Mouse (Mus musculus) kidney, embryonic 14.5 days (tissue): ENCODE measurements at regions not wholly inside any gene's neighbourhood (a gene's known extent, or its start where the extent isn't known, plus 50 kb on each side); places are given as distances from the start of the nearest gene placed in this dataset.
A peak's percentile ranks its signal among the peaks of the same experiment; 100 is the strongest.

Experiments used
- ATAC-seq: fragments of 200-750 bp; cut with Nextera tagmentation; 2 replicates; pipeline ENCODE4 v1.8.0; 2017; ENCODE audit warnings: moderate number of reproducible peaks, mild to moderate bottlenecking, moderate TSS enrichment, moderate library complexity; ENCODE audit not compliant: low FRiP score, low TSS enrichment
- H3K27ac ChIP-seq: fragments of 300-500 bp; sonication (generic); 2 replicates; pipeline ENCODE4 v1.5.1; 2014; ENCODE audit warnings: low read depth, mild to moderate bottlenecking, low read length, moderate library complexity, mixed read lengths
- H3K27me3 ChIP-seq: fragments of 300-500 bp; sonication (generic); 2 replicates; pipeline ENCODE4 v1.6.1; 2014; ENCODE audit warnings: mild to moderate bottlenecking, low read length; ENCODE audit not compliant: control insufficient read depth, insufficient read depth
- H3K36me3 ChIP-seq: fragments of 300-500 bp; sonication (generic); 2 replicates; pipeline ENCODE4 v1.6.1; 2014; ENCODE audit warnings: low read length, mixed read lengths; ENCODE audit not compliant: control insufficient read depth, insufficient read depth
- H3K4me1 ChIP-seq: fragments of 300-500 bp; sonication (generic); 2 replicates; pipeline ENCODE4 v1.6.1; 2014; ENCODE audit warnings: low read length, mixed read lengths; ENCODE audit not compliant: control insufficient read depth, insufficient read depth
- H3K4me2 ChIP-seq: fragments of 300-500 bp; sonication (generic); replicated peaks from 2 replicates; pipeline ENCODE4 v1.6.1; 2014; ENCODE audit warnings: low read depth, mild to moderate bottlenecking, low read length
- H3K4me3 ChIP-seq: fragments of 300-500 bp; sonication (generic); 2 replicates; pipeline ENCODE4 v1.5.1; 2014; ENCODE audit warnings: mild to moderate bottlenecking, low read length
- H3K9ac ChIP-seq: fragments of 300-500 bp; sonication (generic); 2 replicates; pipeline ENCODE4 v1.6.1; 2014; ENCODE audit warnings: low read depth, mild to moderate bottlenecking, low read length, moderate library complexity
- H3K9me3 ChIP-seq: fragments of 300-500 bp; sonication (generic); 2 replicates; pipeline ENCODE4 v1.6.1; 2016; ENCODE audit warnings: low read length; ENCODE audit not compliant: control insufficient read depth
- WGBS: fragments of 180-500 bp; shearing (Covaris S2); extraction: QIAGEN DNeasy Blood & Tissue Kit; methylation state at CpG from one replicate; pipeline ENCODE4 v1.1.7; 2014; 5-methylcytosine and 5-hydroxymethylcytosine counted together

- no peak for ATAC-seq
- no peak overlapping the region for H3K4me3 ChIP-seq
- H3K4me2 ChIP-seq = no peak overlapping the region
- H3K27ac ChIP-seq = no peak overlapping the region
- H3K9ac ChIP-seq = no peak overlapping the region
- H3K4me1 ChIP-seq = no peaks in the 10 kb centered on the region
- no peaks in the 10 kb centered on the region for H3K27me3 ChIP-seq
- 39% methylated on average over 6 of the region's 6 CpGs for WGBS
- no peaks in the 10 kb centered on the region for H3K36me3 ChIP-seq
- no peaks in the 10 kb centered on the region for H3K9me3 ChIP-seq
Observed at GRCm38 (mm10) chr14:60439106-60439505, 66.0 kb downstream of the Amer2 start.

- WGBS = 74% methylated on average over 7 of the region's 7 CpGs
- no peaks in the 10 kb centered on the region for H3K36me3 ChIP-seq
- H3K4me2 ChIP-seq = no peak overlapping the region
- H3K27ac ChIP-seq = no peak overlapping the region
- H3K9ac ChIP-seq = no peak overlapping the region
- no peak for ATAC-seq
- no peak overlapping the region for H3K4me3 ChIP-seq
- no peaks in the 10 kb centered on the region for H3K4me1 ChIP-seq
- no peaks in the 10 kb centered on the region for H3K9me3 ChIP-seq
- H3K27me3 ChIP-seq = no peaks in the 10 kb centered on the region
Observed at GRCm38 (mm10) chr14:60443821-60444551, 70.9 kb downstream of the Amer2 start.

GRCm38 (mm10) chr14:60444552-60444937 lies 71.5 kb downstream of the Amer2 start:
- ATAC-seq = no peak
- WGBS = 47% methylated on average over 3 of the region's 3 CpGs

GRCm38 (mm10) chr14:60446037-60446436 lies 73.0 kb downstream of the Amer2 start:
- WGBS = 77% methylated on average over 6 of the region's 6 CpGs
- H3K9ac ChIP-seq = no peak overlapping the region
- H3K4me2 ChIP-seq = no peak overlapping the region
- no peaks in the 10 kb centered on the region for H3K4me1 ChIP-seq
- H3K27me3 ChIP-seq = no peaks in the 10 kb centered on the region
- no peaks in the 10 kb centered on the region for H3K36me3 ChIP-seq
- ATAC-seq = no peak
- no peak overlapping the region for H3K4me3 ChIP-seq
- H3K27ac ChIP-seq = no peak overlapping the region
- no peaks in the 10 kb centered on the region for H3K9me3 ChIP-seq

More at GRCm38 (mm10) chr14:60444552-60444937, 71.5 kb downstream of the Amer2 start:
- H3K36me3 ChIP-seq = no peaks in the 10 kb centered on the region
- no peaks in the 10 kb centered on the region for H3K27me3 ChIP-seq
- no peak overlapping the region for H3K4me3 ChIP-seq
- no peak overlapping the region for H3K27ac ChIP-seq
- H3K4me2 ChIP-seq = no peak overlapping the region
- no peaks in the 10 kb centered on the region for H3K4me1 ChIP-seq
- no peaks in the 10 kb centered on the region for H3K9me3 ChIP-seq
- no peak overlapping the region for H3K9ac ChIP-seq

- H3K4me2 ChIP-seq = no peak overlapping the region
- H3K9ac ChIP-seq = no peak overlapping the region
- H3K4me3 ChIP-seq = no peak overlapping the region
- H3K36me3 ChIP-seq = no peaks in the 10 kb centered on the region
- no peak overlapping the region for H3K27ac ChIP-seq
- no peaks in the 10 kb centered on the region for H3K27me3 ChIP-seq
- H3K9me3 ChIP-seq = no peaks in the 10 kb centered on the region
- WGBS = 92% methylated on average over 9 of the region's 9 CpGs
- no peaks in the 10 kb centered on the region for H3K4me1 ChIP-seq
- no peak for ATAC-seq
Observed at GRCm38 (mm10) chr14:60451216-60451615, 78.2 kb downstream of the Amer2 start.

- Histone ChIP-seq H3K9me3 (no peaks in the 10 kb centered on the region), H3K27me3 (no peaks in the 10 kb centered on the region), H3K36me3 (no peaks in the 10 kb centered on the region), H3K4me2 (no peak overlapping the region), H3K4me1 (no peaks in the 10 kb centered on the region), H3K27ac (no peak overlapping the region), H3K9ac (no peak overlapping the region), H3K4me3 (no peak overlapping the region)
- 77% methylated on average over 7 of the region's 7 CpGs for WGBS
- no peak for ATAC-seq
Observed at GRCm38 (mm10) chr14:60451684-60452083, 78.6 kb downstream of the Amer2 start.

GRCm38 (mm10) chr14:60456767-60457166 lies 83.7 kb downstream of the Amer2 start:
- no peak overlapping the region for H3K4me2 ChIP-seq
- H3K27ac ChIP-seq = no peak overlapping the region
- no peak overlapping the region for H3K4me3 ChIP-seq
- WGBS = 60% methylated on average over 9 of the region's 9 CpGs
- no peaks in the 10 kb centered on the region for H3K36me3 ChIP-seq
- no peak overlapping the region for H3K9ac ChIP-seq
- no peak for ATAC-seq
- H3K27me3 ChIP-seq = no peaks in the 10 kb centered on the region
- no peaks in the 10 kb centered on the region for H3K9me3 ChIP-seq
- no peaks in the 10 kb centered on the region for H3K4me1 ChIP-seq

- Histone ChIP-seq H3K4me2 (peak overlapping the region; percentile 85), H3K9ac (peak overlapping the region; percentile 20; the same call in 1 of the 2 replicates), H3K27me3 (peaks cover 11% of the 10 kb centered on the region), H3K36me3 (no peaks in the 10 kb centered on the region), H3K27ac (no peak overlapping the region), H3K4me1 (peaks cover 9% of the 10 kb centered on the region), H3K9me3 (no peaks in the 10 kb centered on the region), H3K4me3 (peak overlapping the region; percentile 41)
- WGBS = under 1% methylated on average over 38 of the region's 38 CpGs
- ATAC-seq = peak; percentile 70
Observed at GRCm38 (mm10) chr14:60484996-60485888, 112.2 kb downstream of the Amer2 start.

GRCm38 (mm10) chr14:60485889-60486274 lies 112.8 kb downstream of the Amer2 start:
- Histone ChIP-seq H3K9ac (peak overlapping the region; percentile 20; the same call in 1 of the 2 replicates), H3K9me3 (no peaks in the 10 kb centered on the region), H3K4me3 (peak overlapping the region; percentile 41), H3K4me1 (peaks cover 9% of the 10 kb centered on the region), H3K27ac (no peak overlapping the region), H3K4me2 (peak overlapping the region; percentile 85), H3K27me3 (peaks cover 11% of the 10 kb centered on the region), H3K36me3 (no peaks in the 10 kb centered on the region)
- peak; percentile 73 for ATAC-seq
- 1% methylated on average over 5 of the region's 5 CpGs for WGBS
